Mouse (Mus musculus) heart, adult 2 months (tissue): ENCODE results near the gene Ppa1.

ENCODE experiments used
- CTCF ChIP-seq: fragments of 200-600 bp; IDR thresholded peaks from 2 replicates; pipeline ENCODE4 v1.8.1; 2022; ENCODE audit warnings: antibody characterized with exemption, mild to moderate bottlenecking, moderate library complexity
- EP300 ChIP-seq: fragments of 200-500 bp; IDR thresholded peaks from 2 replicates; pipeline ENCODE4 v1.6.1; 2011; ENCODE audit warnings: low read depth, low read length, control low read depth; ENCODE audit not compliant: insufficient read depth
- POLR2A ChIP-seq: fragments of 200-500 bp; IDR thresholded peaks from 2 replicates; pipeline ENCODE4 v1.6.1; 2011; ENCODE audit warnings: mild to moderate bottlenecking, low read depth, low read length, control low read depth; ENCODE audit not compliant: insufficient read depth

DNA sequence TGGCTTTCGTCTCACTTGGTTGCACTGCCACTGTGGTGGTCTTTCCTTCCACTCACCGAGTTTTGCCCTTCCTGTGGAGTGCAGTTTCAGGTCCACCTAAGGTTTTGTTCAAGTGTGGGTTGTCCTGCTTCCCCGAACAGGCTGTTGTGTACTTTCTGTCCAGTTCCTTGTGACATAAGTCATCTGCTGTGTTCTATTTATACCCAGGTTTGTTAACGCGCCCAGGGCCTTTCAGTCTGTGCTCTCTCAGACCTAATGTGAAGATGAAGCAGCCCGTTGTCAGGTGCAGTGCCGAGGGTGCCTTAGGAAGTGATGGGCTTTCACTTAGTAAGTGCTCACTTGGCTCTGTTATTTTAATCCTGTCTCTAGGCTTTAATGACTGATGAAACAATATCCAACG, 41.1 kb downstream of the Ppa1 start:
- no peak for TF ChIP-seq CTCF
- peak; percentile 71 for TF ChIP-seq POLR2A
- peak; percentile 84 for TF ChIP-seq EP300
